Mouse (Mus musculus): ENCODE data around the gene Hsf2bp. TPM values are rescaled to one million over a fixed set of nuclear protein-coding genes. Genes with fewer than 3 reads are reported as not detected.

Hsf2bp gene
- total and polyA plus RNA-seq, 3 experiments: 0.92 to 1.6 (median 1.3) TPM

DNA sequence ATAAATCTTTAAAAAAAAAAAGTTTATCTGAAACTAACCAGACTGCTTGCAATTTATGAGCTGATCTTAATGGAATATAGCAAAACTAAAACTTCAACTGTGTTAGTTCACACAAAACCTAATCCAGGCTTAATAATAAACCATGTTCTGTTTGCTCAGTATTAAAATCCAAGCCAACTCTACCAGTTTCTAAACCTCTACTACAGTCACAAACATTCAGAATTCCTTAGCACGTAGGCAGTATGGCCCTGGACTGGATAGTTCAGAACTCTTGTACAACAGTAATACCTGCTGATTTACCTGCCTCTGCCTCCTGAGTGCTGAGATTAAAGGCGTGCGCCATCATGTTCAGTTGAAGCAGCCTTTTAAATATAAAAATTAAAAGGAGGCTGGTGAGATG, 14.2 kb downstream of the Hsf2bp start:
- intact Hi-C loops (cut with DNase I): loop anchor here (5.0 kb wide), 1 partner anchor 85 kb away; no protein-coding TSS in a partner anchor
- no peak for TF ChIP-seq CTCF (IDR thresholded peaks at IDR 0.05)
- no peak for TF ChIP-seq EP300 (IDR thresholded peaks at IDR 0.05; ENCODE audit: insufficient read depth, low read depth, low read length)
- TF ChIP-seq POLR2A (IDR thresholded peaks at IDR 0.05; ENCODE audit: insufficient read depth, low read depth, low read length): no peak
- WGBS: 96% methylated on average over 3 of the region's 3 CpGs
- no peak overlapping the region for H3K9ac ChIP-seq (ENCODE audit: low read depth, low read length)
- H3K4me1 ChIP-seq (ENCODE audit: control insufficient read depth, insufficient read depth, low read length): peaks cover 5% of the 10 kb centered on the region; the same call in 1 of the 2 replicates
- no peaks in the 10 kb centered on the region for H3K36me3 ChIP-seq (ENCODE audit: control insufficient read depth, insufficient read depth, low read length)
- H3K4me3 ChIP-seq: no peak overlapping the region
- H3K27me3 ChIP-seq (ENCODE audit: control insufficient read depth, insufficient read depth, low read length): no peaks in the 10 kb centered on the region
- no peaks in the 10 kb centered on the region for H3K79me2 ChIP-seq (replicated peaks; ENCODE audit: control insufficient read depth, insufficient read depth, low read length)
- no peak overlapping the region for H3K27ac ChIP-seq
- no peak for DNase-seq

DNA sequence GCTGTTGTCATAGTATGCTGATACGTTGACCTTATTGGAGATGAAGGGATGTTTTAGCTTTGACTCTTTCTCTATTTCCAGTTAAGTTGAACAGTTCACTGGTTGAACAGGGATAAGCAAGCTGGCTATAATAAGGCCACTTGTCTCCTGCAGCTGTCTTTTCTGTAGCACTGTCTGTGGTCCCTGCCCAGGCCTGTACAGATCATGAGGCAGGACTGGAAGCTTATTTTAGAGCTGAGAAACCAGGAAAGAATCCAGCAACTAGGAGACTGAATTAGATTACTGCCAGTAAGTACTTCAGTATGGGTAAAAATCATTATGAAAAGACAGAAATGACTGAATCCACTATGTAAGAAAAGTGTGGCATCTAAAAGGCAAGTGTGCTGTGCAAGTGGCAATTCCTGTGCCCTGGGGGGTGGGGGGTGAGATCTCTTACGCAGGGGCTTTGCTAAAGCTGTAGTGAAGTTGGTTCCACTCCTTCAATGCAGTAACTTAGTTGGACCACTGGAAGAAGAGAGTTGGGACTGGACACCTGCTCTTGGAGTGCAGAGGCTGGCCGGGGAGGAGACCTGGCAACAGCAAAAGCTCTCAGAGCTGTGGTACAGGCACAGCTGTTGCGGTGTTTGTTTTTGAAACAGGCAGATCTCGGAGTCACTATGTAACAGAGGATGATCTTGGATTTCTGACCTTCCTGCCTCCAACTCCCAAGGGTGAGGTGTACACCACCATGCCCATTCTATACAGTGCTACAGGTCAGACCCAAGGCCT, 17.8 kb downstream of the Hsf2bp start:
- peak; percentile 30 to 55 for DNase-seq
- intact Hi-C loops (cut with DNase I): no loop called here
- no peak overlapping the region for H3K4me3 ChIP-seq
- WGBS: 59% methylated on average over 5 of the region's 5 CpGs
- H3K4me1 ChIP-seq (ENCODE audit: control insufficient read depth, insufficient read depth, low read length): peaks cover 6% of the 10 kb centered on the region; the same call in 1 of the 2 replicates
- no peaks in the 10 kb centered on the region for H3K27me3 ChIP-seq (ENCODE audit: control insufficient read depth, insufficient read depth, low read length)
- no peaks in the 10 kb centered on the region for H3K36me3 ChIP-seq (ENCODE audit: control insufficient read depth, insufficient read depth, low read length)
- H3K27ac ChIP-seq: peak overlapping the region; percentile 87
- 0 out of 2 replicates have a peak overlapping the region, but pooled peaks have one; percentile 10 for H3K9ac ChIP-seq (ENCODE audit: low read depth, low read length)
- no peak for TF ChIP-seq CTCF (IDR thresholded peaks at IDR 0.05)
- TF ChIP-seq EP300 (IDR thresholded peaks at IDR 0.05; ENCODE audit: insufficient read depth, low read depth, low read length): peak; percentile 72; the same call in 1 of the 2 replicates
- no peaks in the 10 kb centered on the region for H3K79me2 ChIP-seq (replicated peaks; ENCODE audit: control insufficient read depth, insufficient read depth, low read length)

DNA sequence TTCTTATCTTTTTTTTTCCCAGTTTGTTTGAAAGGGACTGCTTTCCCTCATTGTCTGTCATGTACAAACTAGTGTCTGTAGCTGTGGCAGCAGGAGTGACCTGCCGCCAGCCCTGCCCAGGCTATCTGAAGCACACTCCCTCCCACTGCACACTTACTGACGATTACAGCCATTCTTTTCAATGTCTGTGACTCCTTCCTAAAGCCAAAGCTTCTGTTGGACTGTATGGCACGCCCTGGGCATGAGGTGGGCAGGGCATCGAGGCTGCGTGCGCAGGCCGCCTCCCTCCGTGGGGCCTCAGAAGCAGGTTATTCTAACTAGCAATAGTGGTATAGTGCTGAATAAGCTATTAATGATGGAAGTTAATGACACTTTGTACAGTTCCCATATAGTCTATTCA, 19.7 kb downstream of the Hsf2bp start:
- Histone ChIP-seq H3K4me3 (no peak overlapping the region), H3K27me3 (ENCODE audit: control insufficient read depth, insufficient read depth, low read length) (no peaks in the 10 kb centered on the region), H3K79me2 (replicated peaks; ENCODE audit: control insufficient read depth, insufficient read depth, low read length) (no peaks in the 10 kb centered on the region), H3K4me1 (ENCODE audit: control insufficient read depth, insufficient read depth, low read length) (peaks cover 9% of the 10 kb centered on the region), H3K36me3 (ENCODE audit: control insufficient read depth, insufficient read depth, low read length) (no peaks in the 10 kb centered on the region), H3K9ac (ENCODE audit: low read depth, low read length) (no peak overlapping the region), H3K27ac (no peak overlapping the region)
- intact Hi-C loops (cut with DNase I): no loop called here
- DNase-seq: no peak
- 89% methylated on average over 8 of the region's 8 CpGs for WGBS
- no peak for TF ChIP-seq CTCF (IDR thresholded peaks at IDR 0.05)
- TF ChIP-seq POLR2A (IDR thresholded peaks at IDR 0.05; ENCODE audit: insufficient read depth, low read depth, low read length): no peak
- no peak for TF ChIP-seq EP300 (IDR thresholded peaks at IDR 0.05; ENCODE audit: insufficient read depth, low read depth, low read length)

DNA sequence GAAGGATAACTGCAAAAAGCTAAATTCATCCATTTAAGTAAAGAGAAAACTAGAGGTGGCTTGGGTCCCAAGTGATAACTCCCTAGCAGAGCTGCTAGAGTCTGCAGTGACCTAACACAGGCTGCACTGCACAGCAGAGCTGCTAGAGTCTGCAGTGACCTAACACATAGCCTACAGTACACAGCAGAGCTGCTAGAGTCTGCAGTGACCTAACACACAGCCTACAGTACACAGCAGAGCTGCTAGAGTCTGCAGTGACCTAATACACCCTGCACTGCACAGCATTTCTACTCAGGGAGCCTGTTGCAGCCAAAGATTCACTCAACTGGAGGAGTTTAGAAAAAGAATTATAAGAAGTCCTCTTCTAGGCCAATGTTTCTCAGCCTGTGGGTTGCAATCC, 22.5 kb downstream of the Hsf2bp start:
- H3K27me3 ChIP-seq (ENCODE audit: control insufficient read depth, insufficient read depth, low read length): no peaks in the 10 kb centered on the region
- no peak for DNase-seq
- intact Hi-C loops (cut with DNase I): no loop called here

DNA sequence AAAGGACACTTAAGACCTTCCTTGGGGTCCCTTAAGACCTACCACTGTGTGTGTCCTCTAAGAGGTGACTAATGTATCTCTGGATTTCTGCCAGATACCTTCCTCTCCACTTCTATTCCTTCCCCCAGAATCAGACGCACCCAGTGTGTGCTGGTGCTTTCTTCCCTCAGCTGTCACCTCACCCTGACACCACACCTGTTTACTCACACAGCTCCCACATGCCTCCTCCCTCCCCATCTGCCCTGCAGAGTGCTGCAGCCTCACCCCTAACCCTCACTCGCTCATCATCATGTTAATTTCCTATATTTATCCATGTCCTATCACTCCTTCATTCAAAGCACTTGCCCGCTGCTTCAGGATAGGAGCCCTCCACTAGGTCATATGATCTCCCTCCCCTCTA, 23.9 kb downstream of the Hsf2bp start:
- H3K36me3 ChIP-seq (ENCODE audit: control insufficient read depth, insufficient read depth, low read length): no peaks in the 10 kb centered on the region
- H3K27ac ChIP-seq: no peak overlapping the region
- no peaks in the 10 kb centered on the region for H3K79me2 ChIP-seq (replicated peaks; ENCODE audit: control insufficient read depth, insufficient read depth, low read length)
- TF ChIP-seq CTCF (IDR thresholded peaks at IDR 0.05) (no peak), EP300 (IDR thresholded peaks at IDR 0.05; ENCODE audit: insufficient read depth, low read depth, low read length) (no peak), POLR2A (IDR thresholded peaks at IDR 0.05; ENCODE audit: insufficient read depth, low read depth, low read length) (no peak)
- H3K9ac ChIP-seq (ENCODE audit: low read depth, low read length): no peak overlapping the region
- peaks cover 4% of the 10 kb centered on the region for H3K4me1 ChIP-seq (ENCODE audit: control insufficient read depth, insufficient read depth, low read length)
- 51% methylated on average over 3 of the region's 3 CpGs for WGBS
- intact Hi-C loops (cut with DNase I): no loop called here
- no peaks in the 10 kb centered on the region for H3K27me3 ChIP-seq (ENCODE audit: control insufficient read depth, insufficient read depth, low read length)
- no peak for DNase-seq
- no peak overlapping the region for H3K4me3 ChIP-seq

More for the DNA sequence above, 22.5 kb downstream of the Hsf2bp start:
- H3K36me3 ChIP-seq (ENCODE audit: control insufficient read depth, insufficient read depth, low read length): no peaks in the 10 kb centered on the region
- H3K79me2 ChIP-seq (replicated peaks; ENCODE audit: control insufficient read depth, insufficient read depth, low read length): no peaks in the 10 kb centered on the region
- peaks cover 8% of the 10 kb centered on the region for H3K4me1 ChIP-seq (ENCODE audit: control insufficient read depth, insufficient read depth, low read length)
- no peak overlapping the region for H3K9ac ChIP-seq (ENCODE audit: low read depth, low read length)
- no peak overlapping the region for H3K27ac ChIP-seq
- H3K4me3 ChIP-seq: no peak overlapping the region
- TF ChIP-seq CTCF (IDR thresholded peaks at IDR 0.05): no peak
- no peak for TF ChIP-seq EP300 (IDR thresholded peaks at IDR 0.05; ENCODE audit: insufficient read depth, low read depth, low read length)

DNA sequence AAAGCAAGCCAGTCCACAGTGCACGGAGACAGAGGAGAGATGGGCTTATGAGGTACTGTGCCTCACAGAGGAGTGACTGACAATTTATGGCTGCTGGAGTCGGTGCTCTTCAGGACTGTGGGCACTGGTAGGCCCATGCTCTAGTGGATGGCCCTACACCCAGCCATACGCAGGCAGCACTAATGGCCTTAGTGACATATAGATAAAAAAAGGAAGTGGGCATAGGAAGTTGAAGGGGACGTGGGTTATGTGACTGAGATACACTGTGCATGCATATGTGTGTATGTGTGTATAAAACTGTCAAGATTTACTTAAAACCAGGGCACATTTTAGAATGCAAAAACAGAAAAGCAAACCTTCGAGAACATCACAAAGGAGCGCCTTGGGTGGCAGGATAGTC, 24.5 kb downstream of the Hsf2bp start:
- no peak overlapping the region for H3K9ac ChIP-seq (ENCODE audit: low read depth, low read length)
- DNase-seq: no peak
- peaks cover 4% of the 10 kb centered on the region for H3K4me1 ChIP-seq (ENCODE audit: control insufficient read depth, insufficient read depth, low read length)
- intact Hi-C loops (cut with DNase I): no loop called here
- TF ChIP-seq CTCF (IDR thresholded peaks at IDR 0.05) (no peak), POLR2A (IDR thresholded peaks at IDR 0.05; ENCODE audit: insufficient read depth, low read depth, low read length) (no peak), EP300 (IDR thresholded peaks at IDR 0.05; ENCODE audit: insufficient read depth, low read depth, low read length) (no peak)
- no peak overlapping the region for H3K27ac ChIP-seq
- H3K27me3 ChIP-seq (ENCODE audit: control insufficient read depth, insufficient read depth, low read length): no peaks in the 10 kb centered on the region
- H3K4me3 ChIP-seq: no peak overlapping the region
- H3K79me2 ChIP-seq (replicated peaks; ENCODE audit: control insufficient read depth, insufficient read depth, low read length): no peaks in the 10 kb centered on the region
- H3K36me3 ChIP-seq (ENCODE audit: control insufficient read depth, insufficient read depth, low read length): no peaks in the 10 kb centered on the region
- 83% methylated on average over 6 of the region's 6 CpGs for WGBS
